Mouse (Mus musculus): ENCODE measurements around the gene Sox10. TPM values are rescaled to one million over a fixed set of nuclear protein-coding genes. Genes with fewer than 3 reads are reported as not detected.

Gene Sox10
- polyA plus RNA-seq, 1 experiment, result 0.43 TPM

DNA sequence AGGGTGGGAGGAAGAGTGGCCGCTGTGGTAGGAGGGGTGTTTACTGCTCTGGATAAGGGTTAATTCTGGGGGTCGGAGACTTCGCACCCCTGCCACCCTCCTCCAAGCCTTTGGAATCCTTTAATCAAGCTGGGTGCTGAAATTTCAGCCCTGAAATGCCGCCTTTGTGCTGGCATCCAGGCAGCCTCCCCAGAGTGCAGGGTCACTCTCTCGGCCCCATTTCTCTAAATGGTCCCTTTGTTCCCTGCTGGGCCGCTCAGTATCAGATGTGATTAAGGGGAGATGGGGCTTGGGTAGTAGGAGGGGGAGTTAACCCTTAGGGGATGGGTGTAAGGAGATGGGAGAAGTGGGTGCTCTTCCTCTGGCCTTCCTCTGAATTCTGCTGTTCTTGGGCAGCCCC lies 12.3 kb downstream of the Sox10 start:
- Histone ChIP-seq H3K9ac (ENCODE audit: low read depth, poor library complexity, severe bottlenecking) (no peak overlapping the region), H3K27ac (ENCODE audit: insufficient read depth, low read length) (no peak overlapping the region), H3K4me3 (ENCODE audit: low read depth, low read length) (no peak overlapping the region), H3K9me3 (replicated peaks; ENCODE audit: control insufficient read depth, insufficient read depth, low read length, poor library complexity, severe bottlenecking) (no peaks in the 10 kb centered on the region), H3K4me1 (ENCODE audit: control insufficient read depth, insufficient read depth, low read length) (no peaks in the 10 kb centered on the region), H3K36me3 (ENCODE audit: control insufficient read depth, insufficient read depth, low read length, poor library complexity, severe bottlenecking) (peaks cover 26% of the 10 kb centered on the region), H3K27me3 (ENCODE audit: control insufficient read depth, insufficient read depth, low read length, poor library complexity, severe bottlenecking) (no peaks in the 10 kb centered on the region)
- no peak for TF ChIP-seq CTCF (IDR thresholded peaks at IDR 0.05; ENCODE audit: low read depth, low read length)
- no peak for TF ChIP-seq POLR2A (IDR thresholded peaks at IDR 0.05; ENCODE audit: insufficient read depth, low read length)
- TF ChIP-seq EP300 (IDR thresholded peaks at IDR 0.05; ENCODE audit: insufficient read depth, low read depth, low read length), result no peak

GRCm38 (mm10) chr15:79151881-79152280 lies 13.2 kb downstream of the Sox10 start:
- TF ChIP-seq POLR2A (IDR thresholded peaks at IDR 0.05; ENCODE audit: insufficient read depth, low read length), result no peak
- TF ChIP-seq CTCF (IDR thresholded peaks at IDR 0.05; ENCODE audit: low read depth, low read length), result no peak
- TF ChIP-seq EP300 (IDR thresholded peaks at IDR 0.05; ENCODE audit: insufficient read depth, low read depth, low read length), result no peak
- Histone ChIP-seq H3K27me3 (ENCODE audit: control insufficient read depth, insufficient read depth, low read length, poor library complexity, severe bottlenecking) (no peaks in the 10 kb centered on the region), H3K27ac (ENCODE audit: insufficient read depth, low read length) (no peak overlapping the region), H3K4me1 (ENCODE audit: control insufficient read depth, insufficient read depth, low read length) (no peaks in the 10 kb centered on the region), H3K9me3 (replicated peaks; ENCODE audit: control insufficient read depth, insufficient read depth, low read length, poor library complexity, severe bottlenecking) (no peaks in the 10 kb centered on the region), H3K36me3 (ENCODE audit: control insufficient read depth, insufficient read depth, low read length, poor library complexity, severe bottlenecking) (peaks cover 33% of the 10 kb centered on the region), H3K4me3 (ENCODE audit: low read depth, low read length) (no peak overlapping the region), H3K9ac (ENCODE audit: low read depth, poor library complexity, severe bottlenecking) (no peak overlapping the region)

GRCm38 (mm10) chr15:79148533-79148932 lies 16.5 kb downstream of the Sox10 start:
- no peak overlapping the region for H3K4me3 ChIP-seq (ENCODE audit: low read depth, low read length)
- TF ChIP-seq CTCF (IDR thresholded peaks at IDR 0.05; ENCODE audit: low read depth, low read length) (peak; percentile 93), POLR2A (IDR thresholded peaks at IDR 0.05; ENCODE audit: insufficient read depth, low read length) (no peak)
- H3K27ac ChIP-seq (ENCODE audit: insufficient read depth, low read length), result no peak overlapping the region
- H3K4me1 ChIP-seq (ENCODE audit: control insufficient read depth, insufficient read depth, low read length), result peaks cover 2% of the 10 kb centered on the region
- H3K36me3 ChIP-seq (ENCODE audit: control insufficient read depth, insufficient read depth, low read length, poor library complexity, severe bottlenecking), result peaks cover 56% of the 10 kb centered on the region
- no peaks in the 10 kb centered on the region for H3K9me3 ChIP-seq (replicated peaks; ENCODE audit: control insufficient read depth, insufficient read depth, low read length, poor library complexity, severe bottlenecking)
- no peak overlapping the region for H3K9ac ChIP-seq (ENCODE audit: low read depth, poor library complexity, severe bottlenecking)
- no peaks in the 10 kb centered on the region for H3K27me3 ChIP-seq (ENCODE audit: control insufficient read depth, insufficient read depth, low read length, poor library complexity, severe bottlenecking)

- Histone ChIP-seq H3K36me3 (ENCODE audit: control insufficient read depth, insufficient read depth, low read length, poor library complexity, severe bottlenecking) (peaks cover 44% of the 10 kb centered on the region), H3K4me1 (ENCODE audit: control insufficient read depth, insufficient read depth, low read length) (peaks cover 2% of the 10 kb centered on the region), H3K4me3 (ENCODE audit: low read depth, low read length) (no peak overlapping the region), H3K27ac (ENCODE audit: insufficient read depth, low read length) (peak overlapping the region; percentile 2; the same call in 1 of the 2 replicates), H3K27me3 (ENCODE audit: control insufficient read depth, insufficient read depth, low read length, poor library complexity, severe bottlenecking) (no peaks in the 10 kb centered on the region), H3K9me3 (replicated peaks; ENCODE audit: control insufficient read depth, insufficient read depth, low read length, poor library complexity, severe bottlenecking) (no peaks in the 10 kb centered on the region), H3K9ac (ENCODE audit: low read depth, poor library complexity, severe bottlenecking) (no peak overlapping the region)
- TF ChIP-seq POLR2A (IDR thresholded peaks at IDR 0.05; ENCODE audit: insufficient read depth, low read length), result no peak
- TF ChIP-seq EP300 (IDR thresholded peaks at IDR 0.05; ENCODE audit: insufficient read depth, low read depth, low read length), result no peak
- no peak for TF ChIP-seq CTCF (IDR thresholded peaks at IDR 0.05; ENCODE audit: low read depth, low read length)
These were observed 19.5 kb downstream of the Sox10 start for GRCm38 (mm10) chr15:79145522-79145921.

DNA sequence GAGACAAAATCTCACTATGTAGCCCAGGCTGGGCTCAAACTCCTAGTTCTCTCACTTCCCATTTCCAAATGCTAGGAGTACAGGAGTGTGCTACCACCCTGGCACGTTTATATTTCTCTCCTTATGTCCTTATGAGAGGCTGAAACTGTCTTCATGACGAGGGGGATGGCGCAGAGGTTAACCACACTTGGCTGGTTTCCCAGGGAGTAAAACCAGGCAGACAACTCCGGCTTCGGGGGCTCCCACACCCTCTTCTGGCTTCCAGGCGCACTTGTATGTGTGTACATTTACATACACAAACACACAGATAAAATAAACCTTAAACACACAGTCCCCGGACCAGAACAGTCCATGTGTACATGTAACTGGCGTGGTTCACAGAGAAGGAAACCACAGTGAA lies 21.0 kb downstream of the Sox10 start:
- H3K9ac ChIP-seq (ENCODE audit: low read depth, poor library complexity, severe bottlenecking), result no peak overlapping the region
- H3K36me3 ChIP-seq (ENCODE audit: control insufficient read depth, insufficient read depth, low read length, poor library complexity, severe bottlenecking), result peaks cover 35% of the 10 kb centered on the region
- no peaks in the 10 kb centered on the region for H3K27me3 ChIP-seq (ENCODE audit: control insufficient read depth, insufficient read depth, low read length, poor library complexity, severe bottlenecking)
- H3K4me1 ChIP-seq (ENCODE audit: control insufficient read depth, insufficient read depth, low read length), result peaks cover 2% of the 10 kb centered on the region
- no peak overlapping the region for H3K27ac ChIP-seq (ENCODE audit: insufficient read depth, low read length)
- TF ChIP-seq CTCF (IDR thresholded peaks at IDR 0.05; ENCODE audit: low read depth, low read length) (no peak), EP300 (IDR thresholded peaks at IDR 0.05; ENCODE audit: insufficient read depth, low read depth, low read length) (no peak), POLR2A (IDR thresholded peaks at IDR 0.05; ENCODE audit: insufficient read depth, low read length) (no peak)
- no peak overlapping the region for H3K4me3 ChIP-seq (ENCODE audit: low read depth, low read length)
- H3K9me3 ChIP-seq (replicated peaks; ENCODE audit: control insufficient read depth, insufficient read depth, low read length, poor library complexity, severe bottlenecking), result no peaks in the 10 kb centered on the region

- H3K27ac ChIP-seq (ENCODE audit: insufficient read depth, low read length), result no peak overlapping the region
- peak overlapping the region; percentile 2 for H3K4me3 ChIP-seq (ENCODE audit: low read depth, low read length)
- no peaks in the 10 kb centered on the region for H3K27me3 ChIP-seq (ENCODE audit: control insufficient read depth, insufficient read depth, low read length, poor library complexity, severe bottlenecking)
- H3K9ac ChIP-seq (ENCODE audit: low read depth, poor library complexity, severe bottlenecking), result no peak overlapping the region
- H3K4me1 ChIP-seq (ENCODE audit: control insufficient read depth, insufficient read depth, low read length), result peaks cover 2% of the 10 kb centered on the region
- no peaks in the 10 kb centered on the region for H3K9me3 ChIP-seq (replicated peaks; ENCODE audit: control insufficient read depth, insufficient read depth, low read length, poor library complexity, severe bottlenecking)
- H3K36me3 ChIP-seq (ENCODE audit: control insufficient read depth, insufficient read depth, low read length, poor library complexity, severe bottlenecking), result peaks cover 32% of the 10 kb centered on the region
- no peak for TF ChIP-seq CTCF (IDR thresholded peaks at IDR 0.05; ENCODE audit: low read depth, low read length)
- no peak for TF ChIP-seq EP300 (IDR thresholded peaks at IDR 0.05; ENCODE audit: insufficient read depth, low read depth, low read length)
- TF ChIP-seq POLR2A (IDR thresholded peaks at IDR 0.05; ENCODE audit: insufficient read depth, low read length), result no peak
These were observed 21.7 kb downstream of the Sox10 start for GRCm38 (mm10) chr15:79143316-79143715.
